Comparison of ENCODE assay signal across 8 mouse cellular contexts in the genomic region with DNA sequence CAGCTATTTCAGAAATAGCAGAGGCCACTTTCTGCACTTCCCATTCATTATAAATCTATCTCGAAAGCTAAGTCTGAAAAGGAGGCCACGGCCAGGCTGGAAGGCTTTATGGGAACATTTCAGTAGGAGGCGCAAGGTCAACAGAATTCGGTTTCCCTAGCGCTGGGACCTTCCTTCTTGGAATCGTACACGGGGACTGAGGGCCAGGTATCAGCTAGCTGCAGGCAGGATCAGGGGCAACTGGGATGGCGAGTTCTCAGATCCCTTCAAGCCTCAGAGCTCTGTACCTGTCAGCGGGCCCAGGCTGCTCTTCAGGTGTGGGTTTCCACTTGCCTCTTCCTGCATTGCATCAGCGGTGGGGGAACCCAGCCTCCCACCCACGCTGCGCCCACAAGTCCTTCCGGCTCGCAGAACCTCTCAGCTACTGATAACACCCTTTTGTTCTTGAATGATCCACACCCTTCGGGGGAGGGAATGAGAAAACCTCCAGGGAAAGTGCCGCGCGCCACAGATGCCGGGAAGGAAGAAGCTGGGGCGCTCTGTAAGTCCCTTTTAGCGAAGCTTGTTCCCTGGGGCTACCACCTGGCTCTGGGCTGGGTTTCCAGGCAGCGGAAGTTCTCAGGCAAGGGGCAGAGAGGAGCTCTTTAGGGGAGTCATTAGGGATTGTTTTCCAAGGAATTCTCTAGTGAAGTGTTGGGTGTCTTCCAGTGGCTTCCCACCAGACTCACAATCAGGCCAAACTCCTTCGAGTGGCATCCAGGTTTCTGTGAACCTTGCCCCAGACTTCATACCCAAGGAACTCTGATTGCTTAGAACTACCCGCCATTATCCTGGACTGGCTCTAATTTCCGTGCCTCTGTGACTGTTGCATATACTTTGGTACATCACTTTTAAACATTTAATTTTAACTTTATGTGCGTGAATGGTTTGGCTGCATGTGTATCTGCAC. TPM values are rescaled to one million over a fixed set of nuclear protein-coding genes. Genes with fewer than 3 reads are reported as not detected.
DNase-seq lines count a peak whose midpoint lies in the region; ATAC-seq lines count a peak whose summit lies in the region.

A gene (plus strand): TSS at position 455 of the 949 bp plus-strand sequence.

- peak within 1 kb of the TSS; percentile 55 for H3K27ac ChIP-seq in midbrain, embryonic 10.5 days (replicated peaks)

- intact Hi-C loops in left cerebral cortex, postnatal 4 days (cut with DNase I): loop anchor here (10.0 kb wide), 1 partner anchor 538 kb away; a partner anchor contains a TSS

- no peaks in the 10 kb centered on the region for H3K36me3 ChIP-seq in midbrain, embryonic 10.5 days

- H3K27me3 ChIP-seq in midbrain, embryonic 10.5 days (ENCODE audit: low read depth, poor library complexity, severe bottlenecking): peaks cover 25% of the 10 kb centered on the region

- H3K9me3 ChIP-seq in midbrain, embryonic 10.5 days (replicated peaks): no peaks in the 10 kb centered on the region

- DNase-seq in kidney, adult 18-20 months: peak; percentile 18
- no peak for DNase-seq in kidney, adult 11 months
- DNase-seq in gastrocnemius, postnatal 25 days: peak; percentile 43
- DNase-seq in induced T-regulatory cell, adult 2 months (ENCODE audit: low read depth): peak; percentile 89
- no peak for DNase-seq in left cerebral cortex, postnatal 4 days
- peak; percentile 44 for DNase-seq in midbrain, embryonic 10.5 days (ENCODE audit: low spot score)
- DNase-seq in spleen, adult 12 weeks (ENCODE audit: low spot score): peak; percentile 36

- peak; percentile 85 for ATAC-seq in common myeloid progenitor, adult 5-6 weeks (replicated peaks; ENCODE audit: low read depth, poor library complexity, severe bottlenecking)

- peaks cover 11% of the 10 kb centered on the region for H3K4me1 ChIP-seq in midbrain, embryonic 10.5 days

- 9% methylated on average over 26 of the region's 26 CpGs for WGBS in midbrain, embryonic 10.5 days

- H3K4me3 ChIP-seq in midbrain, embryonic 10.5 days: peak within 1 kb of the TSS; percentile 52

RNA-seq across cellular contexts. Expression of the gene that starts here (rescaled TPM):
- 133 and 158 TPM in 2 replicates for total RNA-seq in common myeloid progenitor, adult 5-6 weeks (2017)
- total RNA-seq in gastrocnemius, postnatal 25 days (2021): 100 to 1,000 TPM; 244 to 251 TPM
- total RNA-seq in left cerebral cortex, postnatal 4 days (2021): 100 to 1,000 TPM; 116 to 121 TPM
- polyA plus RNA-seq in midbrain, embryonic 10.5 days (2016; fragmentation: Nextera tagmentation; extraction: Ambion mirVana): 231 and 233 TPM in 2 replicates

Comparison
In these comparisons a context has a peak if more than half of its experiments do, and no peak if none do; other contexts are left out.
1. DNase-seq: peak in kidney, adult 18-20 months (single experiment), gastrocnemius, postnatal 25 days (single experiment), induced T-regulatory cell, adult 2 months (single experiment), midbrain, embryonic 10.5 days (single experiment) and spleen, adult 12 weeks (single experiment); none in kidney, adult 11 months (single experiment) and left cerebral cortex, postnatal 4 days (single experiment).